ENCODE assay signal across 20 mouse cellular contexts in the genomic region with DNA sequence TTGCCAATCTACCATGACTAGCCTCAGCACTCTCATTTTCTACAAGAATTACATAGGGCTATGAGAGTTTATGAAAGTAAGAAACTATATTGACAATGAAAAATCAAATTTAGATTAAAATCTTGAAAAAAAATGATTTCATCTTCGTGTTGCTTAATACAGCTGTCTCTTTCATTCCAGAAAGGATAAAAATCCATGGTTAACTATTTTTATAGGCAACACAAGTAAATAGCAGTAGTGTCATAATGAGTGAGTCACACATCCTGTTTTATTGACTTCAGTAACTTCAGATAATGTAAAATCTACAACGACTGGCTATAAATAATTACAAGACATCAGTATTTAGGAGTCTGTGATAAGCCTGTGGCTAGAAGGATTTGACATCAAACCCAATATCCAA.
DNase-seq lines count a peak whose midpoint lies in the region; ATAC-seq and TF ChIP-seq lines count a peak whose summit lies in the region.
"Had no signal": no experiment of that assay in that cellular context is flagged by ENCODE, and none has a peak within 500 bp of the region (broad histone marks: within the 10 kb centered on the region; RNA-seq: fewer than 3 reads in every experiment).

No protein-coding gene starts in this region.

- no peak for ATAC-seq in stomach, postnatal 0 days (ENCODE audit: low FRiP score, low TSS enrichment)
- ATAC-seq: activated CD4-positive, CD25-positive, alpha-beta regulatory T cell, adult 4 months; CD4-positive, CD25-positive, alpha-beta regulatory T cell, adult 4 months; Patski had no signal

- no peaks in the 10 kb centered on the region for H3K79me3 ChIP-seq in C2C12 (ENCODE audit: low read depth)

- WGBS in stomach, postnatal 0 days = 48% methylated on average over 2 of the region's 2 CpGs

- H3K9me3 ChIP-seq in stomach, postnatal 0 days (ENCODE audit: control insufficient read depth, low read length) = no peaks in the 10 kb centered on the region
- H3K9me3 ChIP-seq: G1E had no signal

- H3K36me3 ChIP-seq in C2C12 (ENCODE audit: control insufficient read depth, insufficient read depth) = no peaks in the 10 kb centered on the region
- H3K36me3 ChIP-seq in myocyte (ENCODE audit: control insufficient read depth, insufficient read depth) = no peaks in the 10 kb centered on the region
- H3K36me3 ChIP-seq in stomach, postnatal 0 days (ENCODE audit: control insufficient read depth, insufficient read depth, low read length) = no peaks in the 10 kb centered on the region
- H3K36me3 ChIP-seq: G1E had no signal

- no peaks in the 10 kb centered on the region for H3K4me1 ChIP-seq in stomach, postnatal 0 days (replicated peaks; ENCODE audit: control insufficient read depth, insufficient read depth)

- no peak for DNase-seq in stomach, postnatal 0 days (ENCODE audit: low spot score)
- no peak for DNase-seq in adrenal gland, postnatal 36 days
- DNase-seq: adrenal gland, adult 2 months; adrenal gland, adult 8-10 months; adrenal gland, postnatal 10 days; adrenal gland, postnatal 14 days; adrenal gland, postnatal 25 days; B cell, adult 2 months; cerebellum, adult 11 months; cerebellum, adult 11-12 months; cerebellum, adult 18-20 months; cerebellum, adult 2 months; cerebellum, adult 8-10 months had no signal

- H3K27me3 ChIP-seq in C2C12 (ENCODE audit: control insufficient read depth, insufficient read depth, insufficient read length) (no peaks in the 10 kb centered on the region), myocyte (ENCODE audit: control insufficient read depth, insufficient read depth, insufficient read length) (no peaks in the 10 kb centered on the region)
- H3K27me3 ChIP-seq in stomach, postnatal 0 days (ENCODE audit: control insufficient read depth, insufficient read depth, low read length) = no peaks in the 10 kb centered on the region
- H3K27me3 ChIP-seq: CH12.LX, Patski had no signal

- no peak for TF ChIP-seq CTCF in C2C12 (IDR thresholded peaks at IDR 0.05; ENCODE audit: control insufficient read depth, insufficient read depth, insufficient read length)
- no peak for TF ChIP-seq CTCF in stomach, postnatal 0 days (IDR thresholded peaks at IDR 0.05; ENCODE audit: low read depth)

- no peak overlapping the region for H3K27ac ChIP-seq in stomach, postnatal 0 days (replicated peaks)

- no peak overlapping the region for H3K9ac ChIP-seq in stomach, postnatal 0 days (ENCODE audit: low read length)

- no peak for TF ChIP-seq EP300 in stomach, postnatal 0 days (optimal IDR thresholded peaks at IDR 0.05)

- TF ChIP-seq POLR2A in myocyte (IDR thresholded peaks at IDR 0.05; ENCODE audit: insufficient read length, low read depth) = no peak

- no peak overlapping the region for H3K4me2 ChIP-seq in myocyte (ENCODE audit: low read depth)
- H3K4me2 ChIP-seq in stomach, postnatal 0 days (replicated peaks; ENCODE audit: low read depth) = no peak overlapping the region

- H3K4me3 ChIP-seq in C2C12 (ENCODE audit: insufficient read depth, poor library complexity, severe bottlenecking) = no peak overlapping the region
- H3K4me3 ChIP-seq in myocyte = no peak overlapping the region
- H3K4me3 ChIP-seq in stomach, postnatal 0 days (ENCODE audit: low read depth, low read length) = no peak overlapping the region

- H3K79me2 ChIP-seq in C2C12 (ENCODE audit: control insufficient read depth, insufficient read depth) = no peaks in the 10 kb centered on the region
- H3K79me2 ChIP-seq in myocyte (ENCODE audit: control insufficient read depth, insufficient read depth) = no peaks in the 10 kb centered on the region

- H3ac ChIP-seq in C2C12 (ENCODE audit: control insufficient read depth, insufficient read length, low read depth) (no peak overlapping the region), myocyte (ENCODE audit: control insufficient read depth, insufficient read length) (no peak overlapping the region)

TF ChIP-seq in C2C12, 6 proteins besides CTCF, POLR2A, EP300 and RAD21:
- TF ChIP-seq MYOG (IDR thresholded peaks at IDR 0.05; ENCODE audit: control insufficient read depth, extremely low read depth, insufficient read length) (no peak), FOSL1 (IDR thresholded peaks at IDR 0.05; ENCODE audit: insufficient read depth, low read length, poor library complexity, severe bottlenecking) (peak; percentile 88), MYOD1 (IDR thresholded peaks at IDR 0.05; ENCODE audit: control insufficient read depth, insufficient read length, low read depth) (no peak), USF1 (IDR thresholded peaks at IDR 0.05; ENCODE audit: low read depth) (no peak), CEBPB (IDR thresholded peaks at IDR 0.05; ENCODE audit: low read depth) (peak; percentile 97), MAX (IDR thresholded peaks at IDR 0.05) (no peak)
TF ChIP-seq in C2C12: peak in this region for 2.

TF ChIP-seq in myocyte, 11 proteins besides CTCF, POLR2A, EP300 and RAD21:
- TF ChIP-seq TCF12 (IDR thresholded peaks at IDR 0.05; ENCODE audit: insufficient read depth, poor library complexity, severe bottlenecking) (no peak), POLR2AphosphoS2 (IDR thresholded peaks at IDR 0.05; ENCODE audit: insufficient read length, low read depth) (no peak), MAX (IDR thresholded peaks at IDR 0.05; ENCODE audit: low read depth) (no peak), CEBPB (IDR thresholded peaks at IDR 0.05; ENCODE audit: insufficient read depth, poor library complexity, severe bottlenecking) (peak; percentile 95), MYOD1 (IDR thresholded peaks at IDR 0.05; ENCODE audit: control insufficient read depth in 1 of 3, insufficient read length in 2 of 3, low read depth in 2 of 3) (peak in 1 of 3 experiments; percentile 38)
